Mouse (Mus musculus): ENCODE measurements at regions not wholly inside any gene's neighbourhood (a gene's known extent, or its start where the extent isn't known, plus 50 kb on each side); places are given as distances from the start of the nearest gene placed in this dataset.

- no peaks in the 10 kb centered on the region for H3K4me1 ChIP-seq (ENCODE audit: insufficient read depth, low read depth, low read length)
- H3K36me3 ChIP-seq (replicated peaks) = no peaks in the 10 kb centered on the region
- TF ChIP-seq GATA2 (IDR thresholded peaks at IDR 0.05; ENCODE audit: borderline replicate concordance, low read depth, low read length) (no peak), CTCF (IDR thresholded peaks at IDR 0.05; ENCODE audit: low read depth, low read length) (no peak), GATA1 (IDR thresholded peaks at IDR 0.05; ENCODE audit: borderline replicate concordance, low read length) (no peak), POLR2AphosphoS5 (IDR thresholded peaks at IDR 0.05; ENCODE audit: insufficient replicate concordance, low read depth, low read length) (no peak), TAL1 (conservative IDR thresholded peaks at IDR 0.05; ENCODE audit: low read depth, low read length) (no peak)
- no peak overlapping the region for H3K4me3 ChIP-seq (ENCODE audit: low read depth, low read length)
- ATAC-seq (ENCODE audit: extremely low read depth, insufficient number of reproducible peaks, low FRiP score, poor library complexity, severe bottlenecking) (no peak), DNase-seq (ENCODE audit: low spot score) (no peak)
- no peaks in the 10 kb centered on the region for H3K27me3 ChIP-seq (ENCODE audit: insufficient read depth, low read length)
- peaks cover 67% of the 10 kb centered on the region for H3K9me3 ChIP-seq (replicated peaks)
Observed at GRCm38 (mm10) chr2:168842261-168842740, 74.6 kb upstream of the Sall4 start.

GRCm38 (mm10) chr2:168841713-168842045 lies 73.9 kb upstream of the Sall4 start:
- TF ChIP-seq GATA2 (IDR thresholded peaks at IDR 0.05; ENCODE audit: borderline replicate concordance, low read depth, low read length) = no peak
- no peak for TF ChIP-seq POLR2AphosphoS5 (IDR thresholded peaks at IDR 0.05; ENCODE audit: insufficient replicate concordance, low read depth, low read length)
- no peaks in the 10 kb centered on the region for H3K36me3 ChIP-seq (replicated peaks)
- DNase-seq (ENCODE audit: low spot score) (no peak), ATAC-seq (ENCODE audit: extremely low read depth, insufficient number of reproducible peaks, low FRiP score, poor library complexity, severe bottlenecking) (no peak)
- peaks cover 65% of the 10 kb centered on the region for H3K9me3 ChIP-seq (replicated peaks)
- no peak overlapping the region for H3K4me3 ChIP-seq (ENCODE audit: low read depth, low read length)
- H3K4me1 ChIP-seq (ENCODE audit: insufficient read depth, low read depth, low read length) = no peaks in the 10 kb centered on the region
- H3K27me3 ChIP-seq (ENCODE audit: insufficient read depth, low read length) = no peaks in the 10 kb centered on the region

- TF ChIP-seq CTCF (IDR thresholded peaks at IDR 0.05; ENCODE audit: low read depth, low read length) (no peak), POLR2AphosphoS5 (IDR thresholded peaks at IDR 0.05; ENCODE audit: insufficient replicate concordance, low read depth, low read length) (no peak), TAL1 (conservative IDR thresholded peaks at IDR 0.05; ENCODE audit: low read depth, low read length) (no peak), GATA1 (IDR thresholded peaks at IDR 0.05; ENCODE audit: borderline replicate concordance, low read length) (no peak), GATA2 (IDR thresholded peaks at IDR 0.05; ENCODE audit: borderline replicate concordance, low read depth, low read length) (no peak)
- H3K4me3 ChIP-seq (ENCODE audit: low read depth, low read length) = no peak overlapping the region
- H3K4me1 ChIP-seq (ENCODE audit: insufficient read depth, low read depth, low read length) = no peaks in the 10 kb centered on the region
- H3K9me3 ChIP-seq (replicated peaks) = peaks cover 59% of the 10 kb centered on the region
- no peaks in the 10 kb centered on the region for H3K27me3 ChIP-seq (ENCODE audit: insufficient read depth, low read length)
- ATAC-seq (ENCODE audit: extremely low read depth, insufficient number of reproducible peaks, low FRiP score, poor library complexity, severe bottlenecking) = no peak
- DNase-seq (ENCODE audit: low spot score) = no peak
- no peaks in the 10 kb centered on the region for H3K36me3 ChIP-seq (replicated peaks)
Observed at GRCm38 (mm10) chr2:168840853-168841712, 73.3 kb upstream of the Sall4 start.

- no peaks in the 10 kb centered on the region for H3K4me1 ChIP-seq (ENCODE audit: insufficient read depth, low read depth, low read length)
- TF ChIP-seq POLR2AphosphoS5 (IDR thresholded peaks at IDR 0.05; ENCODE audit: insufficient replicate concordance, low read depth, low read length) (no peak), CTCF (IDR thresholded peaks at IDR 0.05; ENCODE audit: low read depth, low read length) (no peak), GATA1 (IDR thresholded peaks at IDR 0.05; ENCODE audit: borderline replicate concordance, low read length) (no peak), GATA2 (IDR thresholded peaks at IDR 0.05; ENCODE audit: borderline replicate concordance, low read depth, low read length) (no peak), TAL1 (conservative IDR thresholded peaks at IDR 0.05; ENCODE audit: low read depth, low read length) (no peak)
- DNase-seq (ENCODE audit: low spot score) (no peak), ATAC-seq (ENCODE audit: extremely low read depth, insufficient number of reproducible peaks, low FRiP score, poor library complexity, severe bottlenecking) (no peak)
- peaks cover 55% of the 10 kb centered on the region for H3K9me3 ChIP-seq (replicated peaks)
- no peak overlapping the region for H3K4me3 ChIP-seq (ENCODE audit: low read depth, low read length)
- H3K36me3 ChIP-seq (replicated peaks) = no peaks in the 10 kb centered on the region
- no peaks in the 10 kb centered on the region for H3K27me3 ChIP-seq (ENCODE audit: insufficient read depth, low read length)
Observed at GRCm38 (mm10) chr2:168839811-168840655, 72.3 kb upstream of the Sall4 start.

GRCm38 (mm10) chr2:168839221-168839620 lies 71.5 kb upstream of the Sall4 start:
- Histone ChIP-seq H3K4me3 (ENCODE audit: low read depth, low read length) (no peak overlapping the region), H3K36me3 (replicated peaks) (no peaks in the 10 kb centered on the region), H3K4me1 (ENCODE audit: insufficient read depth, low read depth, low read length) (no peaks in the 10 kb centered on the region), H3K27me3 (ENCODE audit: insufficient read depth, low read length) (no peaks in the 10 kb centered on the region), H3K9me3 (replicated peaks) (peaks cover 52% of the 10 kb centered on the region)
- no peak for TF ChIP-seq GATA2 (IDR thresholded peaks at IDR 0.05; ENCODE audit: borderline replicate concordance, low read depth, low read length)
- no peak for TF ChIP-seq TAL1 (conservative IDR thresholded peaks at IDR 0.05; ENCODE audit: low read depth, low read length)
- no peak for TF ChIP-seq CTCF (IDR thresholded peaks at IDR 0.05; ENCODE audit: low read depth, low read length)
- TF ChIP-seq POLR2AphosphoS5 (IDR thresholded peaks at IDR 0.05; ENCODE audit: insufficient replicate concordance, low read depth, low read length) = no peak
- TF ChIP-seq GATA1 (IDR thresholded peaks at IDR 0.05; ENCODE audit: borderline replicate concordance, low read length) = no peak
- DNase-seq (ENCODE audit: low spot score) = no peak
- ATAC-seq (ENCODE audit: extremely low read depth, insufficient number of reproducible peaks, low FRiP score, poor library complexity, severe bottlenecking) = no peak

GRCm38 (mm10) chr2:168838681-168839080 lies 70.9 kb upstream of the Sall4 start:
- Histone ChIP-seq H3K9me3 (replicated peaks) (peaks cover 49% of the 10 kb centered on the region), H3K4me3 (ENCODE audit: low read depth, low read length) (no peak overlapping the region), H3K36me3 (replicated peaks) (no peaks in the 10 kb centered on the region), H3K27me3 (ENCODE audit: insufficient read depth, low read length) (no peaks in the 10 kb centered on the region), H3K4me1 (ENCODE audit: insufficient read depth, low read depth, low read length) (no peaks in the 10 kb centered on the region)
- TF ChIP-seq GATA2 (IDR thresholded peaks at IDR 0.05; ENCODE audit: borderline replicate concordance, low read depth, low read length) = no peak
- no peak for TF ChIP-seq POLR2AphosphoS5 (IDR thresholded peaks at IDR 0.05; ENCODE audit: insufficient replicate concordance, low read depth, low read length)
- no peak for TF ChIP-seq CTCF (IDR thresholded peaks at IDR 0.05; ENCODE audit: low read depth, low read length)
- no peak for TF ChIP-seq GATA1 (IDR thresholded peaks at IDR 0.05; ENCODE audit: borderline replicate concordance, low read length)
- TF ChIP-seq TAL1 (conservative IDR thresholded peaks at IDR 0.05; ENCODE audit: low read depth, low read length) = no peak
- DNase-seq (ENCODE audit: low spot score) (no peak), ATAC-seq (ENCODE audit: extremely low read depth, insufficient number of reproducible peaks, low FRiP score, poor library complexity, severe bottlenecking) (no peak)

Data from G1E (cell line).